Mouse (Mus musculus): ENCODE data around the gene Gm8356.
"Not testable (repeated sequence)": the region's sequence is repeated elsewhere in the genome, so short reads cannot be mapped to it uniquely, and the experiment has no call there.

Gene Gm8356

DNA sequence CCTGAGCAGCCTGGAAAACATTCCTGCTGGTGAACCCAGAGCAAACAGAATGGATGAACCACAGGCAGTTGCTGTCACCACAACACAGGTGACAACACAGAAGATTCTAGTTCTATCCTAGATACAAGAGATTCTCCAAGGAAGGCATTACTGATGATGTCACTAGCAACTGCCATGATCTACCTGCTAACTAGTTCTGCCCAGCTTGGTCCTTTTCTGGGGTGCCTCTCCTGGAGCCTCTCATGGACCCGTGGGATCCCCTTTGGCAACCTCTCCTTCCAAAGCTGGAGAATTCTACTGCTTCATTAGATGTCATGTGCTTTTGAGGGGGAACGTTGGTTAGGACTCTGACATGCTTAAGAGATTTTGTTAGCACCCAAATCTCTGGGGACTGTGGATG is at the start of gene Gm8356:
TSS of gene Gm8356 (minus strand) at position 101 of the 400 bp plus-strand sequence.
- DNase-seq = not testable (repeated sequence)

DNA sequence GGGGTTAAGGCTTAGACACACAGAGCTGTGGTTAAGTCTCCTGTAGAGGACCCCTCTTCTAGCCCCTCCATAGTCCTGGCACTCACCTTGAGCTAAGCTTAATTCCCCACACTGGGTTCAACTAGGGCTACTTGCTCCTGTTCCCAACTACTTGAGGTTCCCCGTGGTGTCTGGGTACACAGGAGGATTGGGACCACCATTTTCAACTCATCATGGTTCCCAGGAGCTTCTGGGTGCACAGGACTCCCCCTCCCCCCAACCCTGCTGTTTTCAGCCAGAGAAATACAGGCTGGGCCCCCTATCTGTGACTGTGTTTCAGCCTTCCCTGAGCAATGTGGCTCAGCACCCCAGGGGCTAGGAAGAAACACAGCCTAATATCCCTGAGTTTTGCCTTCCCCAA is 50.8 kb downstream of the Gm8356 start:
- DNase-seq = peak; percentile 92

DNA sequence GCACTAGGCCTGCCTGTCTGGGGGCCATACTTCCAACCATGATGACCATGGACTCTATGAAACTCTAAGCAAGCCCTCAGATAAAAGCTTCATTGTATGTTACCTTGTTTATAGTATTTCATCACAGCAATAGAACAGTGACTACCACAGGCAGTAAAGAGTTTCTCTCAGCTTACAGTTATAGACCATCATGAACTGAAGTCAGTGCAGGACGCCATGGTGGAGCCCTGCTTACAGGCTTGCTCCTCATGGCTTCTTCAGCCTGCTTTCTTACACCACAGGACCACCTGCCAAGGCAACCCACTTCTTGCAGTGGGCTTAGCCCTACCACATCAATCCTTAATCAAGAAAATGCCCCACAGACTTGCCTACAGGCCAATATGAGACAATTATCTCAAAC is 51.5 kb downstream of the Gm8356 start:
- peak; percentile 94 for DNase-seq

DNA sequence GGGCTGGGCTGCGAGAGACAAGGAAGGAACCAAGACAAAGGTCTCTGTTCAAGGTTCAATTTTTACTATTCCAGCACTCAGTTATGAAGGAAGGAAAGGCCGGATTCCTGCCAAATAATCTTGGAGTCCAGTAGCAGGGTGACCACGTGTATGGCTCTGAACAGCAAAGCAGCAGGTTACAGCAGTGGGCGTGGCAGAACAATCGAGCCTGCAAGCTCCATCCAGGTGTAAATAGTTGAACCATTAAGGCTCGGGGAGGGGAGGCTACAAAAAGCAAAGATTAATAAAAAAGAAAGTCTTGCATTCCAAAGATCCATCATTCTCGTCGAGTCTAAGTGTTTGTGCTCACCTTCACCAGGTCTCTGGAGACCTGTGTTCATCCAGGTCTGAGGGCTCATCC is 55.0 kb downstream of the Gm8356 start:
- peak; percentile 94 for DNase-seq
